Mouse (Mus musculus) hindbrain, embryonic 13.5 days (tissue): ENCODE results near the gene Kdm1b. TPM values are rescaled to one million over a fixed set of nuclear protein-coding genes. Genes with fewer than 3 reads are reported as not detected.

Experiments used
- ATAC-seq: fragments of 200-750 bp; cut with Nextera tagmentation; 2 replicates; pipeline ENCODE4 v1.8.0; 2017; ENCODE audit warnings: moderate TSS enrichment; ENCODE audit not compliant: low FRiP score
- H3K27ac ChIP-seq: fragments of 300-500 bp; sonication (generic); 2 replicates; pipeline ENCODE4 v1.5.1; 2015; ENCODE audit warnings: inconsistent platforms, mild to moderate bottlenecking, moderate library complexity
- H3K27me3 ChIP-seq: fragments of 300-500 bp; sonication (generic); 2 replicates; pipeline ENCODE4 v1.6.1; 2015; ENCODE audit warnings: mild to moderate bottlenecking, inconsistent platforms
- H3K36me3 ChIP-seq: fragments of 300-500 bp; sonication (generic); 2 replicates; pipeline ENCODE4 v1.6.1; 2015; ENCODE audit warnings: mild to moderate bottlenecking, inconsistent platforms
- H3K4me1 ChIP-seq: fragments of 300-500 bp; sonication (generic); replicated peaks from 2 replicates; pipeline ENCODE4 v1.6.1; 2015; ENCODE audit warnings: inconsistent platforms
- H3K4me2 ChIP-seq: fragments of 300-500 bp; sonication (generic); 2 replicates; pipeline ENCODE4 v1.6.1; 2015; ENCODE audit warnings: inconsistent platforms, mild to moderate bottlenecking, moderate library complexity
- H3K4me3 ChIP-seq: fragments of 300-500 bp; sonication (generic); 2 replicates; pipeline ENCODE4 v1.5.1; 2015; ENCODE audit warnings: mild to moderate bottlenecking, inconsistent platforms
- H3K9ac ChIP-seq: fragments of 300-500 bp; sonication (generic); 2 replicates; pipeline ENCODE4 v1.6.1; 2015; ENCODE audit warnings: mild to moderate bottlenecking, inconsistent platforms
- H3K9me3 ChIP-seq: fragments of 300-500 bp; sonication (generic); 2 replicates; pipeline ENCODE4 v1.6.1; 2016; ENCODE audit warnings: inconsistent platforms
- WGBS: fragments of 180-500 bp; shearing (Covaris S2); methylation state at CpG from one replicate; pipeline ENCODE4 v1.1.7; 2015; 5-methylcytosine and 5-hydroxymethylcytosine counted together
- polyA plus RNA-seq: library from polyadenylated mRNA; unstranded; fragments of >200 nt; fragmentation: Nextera tagmentation; extraction: Ambion mirVana; gene quantifications from 2 replicates; pipeline ENCODE4 v1.2.1, GENCODE M21; 2015

Kdm1b gene
- polyA plus RNA-seq, 1 experiment from 2014 or later: 20.3 TPM

DNA sequence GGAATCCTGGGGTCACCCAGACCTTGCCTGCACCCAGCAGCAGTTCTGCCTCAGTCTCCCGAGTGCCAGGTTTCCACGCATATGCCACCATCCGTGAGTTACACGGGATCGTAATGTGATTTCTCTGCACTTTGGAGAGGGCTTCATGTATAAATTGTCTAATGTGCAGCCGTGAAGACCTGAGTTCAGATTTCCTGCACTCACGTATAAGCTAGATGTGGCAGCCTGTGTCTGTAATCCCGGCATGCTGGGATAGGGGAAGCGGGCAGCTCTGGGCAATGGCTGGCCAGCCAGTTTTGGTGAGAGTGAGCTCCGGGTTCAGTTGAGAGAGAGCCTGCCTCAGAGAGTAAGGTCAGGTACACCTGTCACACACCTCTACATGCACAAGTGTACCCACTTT, 23.2 kb downstream of the Kdm1b start:
- H3K36me3 ChIP-seq: peaks cover 84% of the 10 kb centered on the region
- 97% methylated on average over 10 of the region's 10 CpGs for WGBS

DNA sequence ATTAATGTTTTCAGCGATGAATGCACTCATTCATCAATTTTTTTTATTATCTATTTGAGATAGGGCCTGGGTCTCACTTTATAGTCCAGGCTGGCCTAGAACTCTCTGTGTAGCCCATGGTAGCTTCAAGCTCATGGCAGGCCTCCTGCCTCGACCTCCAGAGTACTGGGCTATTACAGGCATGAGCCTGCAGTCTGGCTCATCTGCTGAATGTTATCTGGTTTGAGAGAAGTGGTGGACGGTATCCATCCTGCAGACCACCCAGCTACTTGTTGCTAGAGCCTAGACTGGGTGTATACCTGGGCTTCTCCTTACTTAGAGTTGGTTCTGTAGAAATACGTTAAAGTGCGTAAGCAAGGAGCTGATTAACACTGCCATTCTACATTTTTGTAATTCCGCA, 23.7 kb downstream of the Kdm1b start:
- WGBS: 94% methylated on average over 6 of the region's 6 CpGs
- no peak overlapping the region for H3K9ac ChIP-seq
- no peaks in the 10 kb centered on the region for H3K4me1 ChIP-seq
- H3K9me3 ChIP-seq: no peaks in the 10 kb centered on the region
- no peak overlapping the region for H3K27ac ChIP-seq
- peaks cover 89% of the 10 kb centered on the region for H3K36me3 ChIP-seq
- no peaks in the 10 kb centered on the region for H3K27me3 ChIP-seq
- no peak overlapping the region for H3K4me2 ChIP-seq
- ATAC-seq: no peak
- no peak overlapping the region for H3K4me3 ChIP-seq

More for the DNA sequence above, 23.2 kb downstream of the Kdm1b start:
- Histone ChIP-seq H3K4me1 (no peaks in the 10 kb centered on the region), H3K27ac (no peak overlapping the region), H3K4me3 (no peak overlapping the region), H3K9me3 (no peaks in the 10 kb centered on the region), H3K27me3 (no peaks in the 10 kb centered on the region), H3K4me2 (no peak overlapping the region), H3K9ac (no peak overlapping the region)
- no peak for ATAC-seq

DNA sequence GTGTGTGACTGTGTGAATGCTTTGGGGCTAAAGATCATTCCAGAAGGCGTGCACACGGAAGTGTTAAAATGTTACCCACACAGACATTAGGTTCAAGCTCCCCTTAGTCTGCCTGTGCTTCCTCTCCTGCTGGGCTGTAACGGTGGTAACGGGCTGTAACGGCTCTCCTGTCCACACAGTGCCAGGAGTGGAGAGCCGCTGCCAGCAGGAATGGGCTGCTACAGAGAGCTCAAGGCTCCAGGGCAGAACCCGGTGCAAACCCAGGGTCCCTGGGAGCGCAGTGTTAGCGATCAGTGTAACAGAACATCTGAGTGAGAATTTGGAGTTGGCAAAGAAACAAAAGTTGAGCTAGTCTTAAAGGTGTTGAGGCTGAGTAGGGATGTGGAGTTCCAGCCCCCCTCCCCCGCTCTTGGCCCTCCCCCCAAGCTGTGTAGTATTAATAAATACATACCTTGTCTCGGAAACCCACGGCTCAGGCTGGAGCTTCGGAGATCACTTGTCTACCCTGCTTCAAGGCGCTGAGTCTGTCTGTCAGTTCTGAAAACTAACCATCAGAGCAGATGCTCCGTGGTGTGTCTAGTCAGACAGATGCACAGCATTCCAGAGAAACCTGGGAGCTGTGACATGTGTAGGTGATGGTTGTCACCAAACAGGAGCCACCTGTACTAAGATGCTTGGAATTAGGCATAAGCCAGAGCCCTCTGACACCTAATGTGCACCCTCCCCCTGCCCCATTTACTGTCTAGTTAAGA, 27.2 kb downstream of the Kdm1b start:
- no peak overlapping the region for H3K9ac ChIP-seq
- ATAC-seq: no peak
- H3K4me3 ChIP-seq: no peak overlapping the region
- no peak overlapping the region for H3K27ac ChIP-seq
- 86% methylated on average over 15 of the region's 15 CpGs for WGBS
- H3K4me2 ChIP-seq: no peak overlapping the region
- H3K36me3 ChIP-seq: peaks cover 92% of the 10 kb centered on the region
- H3K4me1 ChIP-seq: no peaks in the 10 kb centered on the region
- H3K27me3 ChIP-seq: no peaks in the 10 kb centered on the region
- no peaks in the 10 kb centered on the region for H3K9me3 ChIP-seq

DNA sequence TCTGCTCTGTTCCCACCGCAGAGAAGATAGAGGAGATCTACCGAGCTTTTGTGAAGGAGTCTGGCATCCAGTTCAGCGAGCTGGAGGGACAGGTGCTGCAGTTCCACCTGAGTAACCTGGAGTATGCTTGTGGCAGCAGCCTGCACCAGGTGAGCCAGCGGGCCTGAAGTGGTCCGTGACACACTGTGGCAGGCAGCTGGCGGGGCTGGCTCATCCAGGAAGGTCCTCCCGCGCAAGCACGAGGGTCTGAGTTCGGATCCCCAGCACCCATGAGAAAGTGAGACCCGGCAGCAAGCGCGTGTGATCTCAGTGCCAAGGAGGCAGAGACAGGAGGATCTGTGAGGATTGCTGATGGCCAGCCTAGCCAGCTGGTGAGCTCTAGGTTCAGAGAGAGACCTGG, 28.6 kb downstream of the Kdm1b start:
- Histone ChIP-seq H3K4me3 (no peak overlapping the region), H3K9ac (no peak overlapping the region), H3K9me3 (no peaks in the 10 kb centered on the region), H3K36me3 (peaks cover 90% of the 10 kb centered on the region), H3K27me3 (no peaks in the 10 kb centered on the region), H3K4me2 (no peak overlapping the region), H3K27ac (no peak overlapping the region), H3K4me1 (no peaks in the 10 kb centered on the region)
- ATAC-seq: no peak
- WGBS: 94% methylated on average over 13 of the region's 13 CpGs

DNA sequence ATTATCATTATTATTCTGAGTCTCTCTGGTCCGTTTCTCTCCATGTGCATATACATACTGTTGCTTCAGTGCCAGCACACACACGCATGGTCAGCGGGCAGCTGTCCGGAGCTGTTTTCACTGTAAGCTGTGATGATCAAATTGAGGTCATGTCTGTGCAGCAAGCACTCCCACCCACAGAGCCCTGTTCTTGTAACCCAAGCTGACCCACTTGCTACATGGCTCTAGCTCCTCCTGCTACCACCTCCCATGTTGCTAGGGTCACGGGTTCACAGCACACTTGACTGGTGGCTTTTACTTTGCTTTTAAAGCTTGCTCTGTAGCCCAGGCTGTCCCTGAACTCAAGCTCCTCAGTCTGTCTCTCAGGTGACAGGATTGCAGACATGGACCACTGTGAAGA, 29.2 kb downstream of the Kdm1b start:
- Histone ChIP-seq H3K27me3 (no peaks in the 10 kb centered on the region), H3K27ac (no peak overlapping the region), H3K9me3 (no peaks in the 10 kb centered on the region), H3K36me3 (peaks cover 89% of the 10 kb centered on the region), H3K4me3 (no peak overlapping the region), H3K9ac (no peak overlapping the region), H3K4me2 (no peak overlapping the region), H3K4me1 (no peaks in the 10 kb centered on the region)
- 89% methylated on average over 5 of the region's 5 CpGs for WGBS
- no peak for ATAC-seq

DNA sequence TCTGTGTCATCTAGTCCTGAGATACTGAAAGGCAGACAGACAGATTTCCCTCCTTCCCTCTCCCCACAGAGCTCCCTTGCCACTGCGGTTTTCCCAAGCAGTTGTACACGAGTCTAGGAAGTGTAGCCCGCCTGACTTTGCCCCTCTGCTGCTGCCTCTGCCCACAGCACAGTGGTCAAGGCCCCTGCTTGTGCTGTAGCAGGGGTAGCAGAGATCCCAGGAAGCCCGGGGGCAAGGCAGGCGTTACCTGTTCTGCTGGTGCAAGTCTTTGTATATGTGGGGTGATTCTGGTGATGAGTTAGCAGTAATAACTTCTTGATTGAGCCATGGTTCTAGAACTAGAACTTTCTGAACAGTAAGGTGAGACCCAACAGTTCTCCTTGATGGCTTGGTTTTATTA, 32.9 kb downstream of the Kdm1b start:
- no peaks in the 10 kb centered on the region for H3K4me1 ChIP-seq
- H3K4me3 ChIP-seq: no peak overlapping the region
- WGBS: 93% methylated on average over 5 of the region's 5 CpGs
- peaks cover 95% of the 10 kb centered on the region for H3K36me3 ChIP-seq
- no peaks in the 10 kb centered on the region for H3K27me3 ChIP-seq
- no peak for ATAC-seq
- H3K9ac ChIP-seq: no peak overlapping the region
- H3K9me3 ChIP-seq: no peaks in the 10 kb centered on the region
- H3K4me2 ChIP-seq: no peak overlapping the region
- H3K27ac ChIP-seq: no peak overlapping the region

DNA sequence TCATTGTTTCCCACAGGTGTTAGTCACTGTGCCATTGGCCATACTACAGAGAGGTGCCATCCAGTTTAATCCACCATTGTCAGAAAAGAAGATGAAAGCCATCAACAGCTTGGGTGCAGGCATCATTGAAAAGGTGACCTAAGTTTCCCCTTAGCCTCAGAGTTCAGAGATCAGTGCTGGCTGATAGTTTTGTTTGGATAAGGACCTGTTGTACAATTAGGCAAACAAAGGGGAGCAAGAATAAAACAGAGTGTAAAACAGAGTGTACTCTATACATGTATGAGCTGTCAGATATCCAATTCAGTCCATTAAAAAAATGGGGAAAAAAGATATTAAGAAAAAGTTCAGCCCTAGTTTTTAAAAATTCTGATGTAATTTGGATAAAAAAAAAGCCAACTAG, 34.1 kb downstream of the Kdm1b start:
- H3K36me3 ChIP-seq: peaks cover 95% of the 10 kb centered on the region
- no peak overlapping the region for H3K4me3 ChIP-seq
- H3K9me3 ChIP-seq: no peaks in the 10 kb centered on the region
- no peak for ATAC-seq
- H3K4me1 ChIP-seq: no peaks in the 10 kb centered on the region
- no peak overlapping the region for H3K27ac ChIP-seq
- H3K4me2 ChIP-seq: no peak overlapping the region
- no peaks in the 10 kb centered on the region for H3K27me3 ChIP-seq
- no peak overlapping the region for H3K9ac ChIP-seq

DNA sequence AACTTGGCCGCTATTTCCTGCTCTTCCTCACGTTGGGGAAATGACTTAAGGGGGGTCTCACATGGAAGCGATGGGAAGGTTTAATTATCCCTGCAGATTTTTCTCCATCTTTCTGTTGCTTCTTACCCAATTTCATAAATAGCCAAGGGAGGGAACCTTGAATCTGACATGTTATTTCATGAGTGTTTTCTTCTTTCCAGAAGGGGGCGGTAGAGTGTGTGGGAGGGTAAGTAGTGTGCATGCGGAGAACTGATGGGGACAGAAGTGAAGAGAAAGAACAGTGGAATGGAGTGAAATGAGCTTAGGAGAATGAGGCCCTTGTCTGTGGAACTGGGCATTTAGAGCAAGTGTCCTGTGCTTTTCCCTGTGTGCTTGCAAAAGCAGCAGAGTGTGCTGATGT, 35.5 kb downstream of the Kdm1b start:
- H3K4me1 ChIP-seq: no peaks in the 10 kb centered on the region
- H3K9ac ChIP-seq: no peak overlapping the region
- peaks cover 87% of the 10 kb centered on the region for H3K36me3 ChIP-seq
- H3K4me2 ChIP-seq: no peak overlapping the region
- H3K27me3 ChIP-seq: no peaks in the 10 kb centered on the region
- H3K4me3 ChIP-seq: no peak overlapping the region
- no peaks in the 10 kb centered on the region for H3K9me3 ChIP-seq
- WGBS: 79% methylated on average over 5 of the region's 5 CpGs
- no peak overlapping the region for H3K27ac ChIP-seq
- no peak for ATAC-seq

DNA sequence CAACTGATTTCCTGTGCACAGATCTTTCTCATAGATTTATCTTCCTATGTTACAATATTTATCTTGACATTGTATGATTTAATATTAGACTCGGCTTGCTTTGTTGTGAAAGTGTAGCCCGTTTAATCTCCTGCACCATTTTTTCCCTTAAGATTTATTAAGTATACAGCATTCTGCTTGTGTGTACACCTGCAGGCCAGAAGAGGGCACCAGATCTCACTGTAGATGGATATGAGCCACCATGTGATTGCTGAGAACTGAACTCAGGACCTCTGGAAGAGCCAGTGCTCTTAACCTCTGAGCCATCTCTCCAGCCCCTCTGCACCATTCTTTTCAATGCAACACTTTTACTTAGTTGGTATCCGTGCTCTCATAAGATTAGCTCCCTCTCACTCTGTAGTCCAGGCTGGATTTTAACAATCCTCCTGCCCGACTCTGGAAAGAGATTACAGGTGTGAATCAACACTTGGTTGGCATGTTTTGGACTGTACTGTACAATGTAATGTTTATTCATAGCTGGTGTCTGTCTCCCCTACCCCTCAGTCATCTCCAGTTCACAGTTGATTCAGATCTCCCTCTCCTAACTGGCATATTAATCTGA, 37.7 kb downstream of the Kdm1b start:
- Histone ChIP-seq H3K9me3 (no peaks in the 10 kb centered on the region), H3K4me3 (no peak overlapping the region), H3K36me3 (peaks cover 74% of the 10 kb centered on the region), H3K27me3 (no peaks in the 10 kb centered on the region), H3K4me2 (no peak overlapping the region), H3K4me1 (no peaks in the 10 kb centered on the region), H3K9ac (no peak overlapping the region), H3K27ac (no peak overlapping the region)
- WGBS: 87% methylated on average over 4 of the region's 4 CpGs
- ATAC-seq: no peak

DNA sequence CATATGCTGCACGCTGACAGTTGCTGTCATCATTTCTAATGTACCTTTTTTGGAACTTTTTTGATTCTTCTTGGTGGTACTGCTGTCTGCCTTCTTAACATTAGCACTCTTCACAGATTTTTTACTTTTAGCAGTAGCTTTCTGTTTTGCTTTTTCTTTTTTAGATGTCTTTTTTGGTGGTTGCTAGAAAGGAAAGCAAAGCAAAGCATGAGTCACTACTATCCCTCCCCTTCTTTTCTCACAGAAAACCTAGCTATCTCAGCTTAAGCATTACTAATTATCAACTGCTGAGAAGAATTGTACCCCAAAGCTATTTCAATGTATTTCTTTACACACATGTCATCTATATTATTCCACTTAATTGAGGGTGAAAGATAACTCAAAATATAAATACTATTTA, 45.1 kb downstream of the Kdm1b start:
- H3K9ac ChIP-seq: no peak overlapping the region
- no peak overlapping the region for H3K27ac ChIP-seq
- no peaks in the 10 kb centered on the region for H3K4me1 ChIP-seq
- H3K4me2 ChIP-seq: no peak overlapping the region
- peaks cover 29% of the 10 kb centered on the region for H3K36me3 ChIP-seq
- ATAC-seq: no peak
- no peaks in the 10 kb centered on the region for H3K27me3 ChIP-seq
- no peaks in the 10 kb centered on the region for H3K9me3 ChIP-seq
- no peak overlapping the region for H3K4me3 ChIP-seq
- 98% methylated on average over 1 of the region's 1 CpGs for WGBS

DNA sequence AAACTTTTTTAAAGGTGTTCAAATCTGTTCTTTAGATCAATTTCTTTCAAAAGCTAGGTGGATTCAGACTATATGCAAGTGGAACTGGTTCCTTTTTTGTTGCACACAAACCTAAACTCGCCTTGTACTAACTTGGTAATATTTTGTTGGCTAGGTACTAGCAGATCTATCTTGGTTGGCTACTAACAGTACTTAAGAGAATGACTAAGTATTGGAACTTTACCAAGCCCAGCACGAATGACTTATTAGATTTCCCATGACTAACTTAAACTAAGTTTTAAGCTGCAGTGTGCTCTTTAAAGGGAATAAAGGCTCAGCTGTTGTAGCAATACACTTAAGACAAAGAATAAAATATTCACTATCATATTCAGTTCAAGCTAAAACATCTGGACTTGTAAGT, 46.0 kb downstream of the Kdm1b start:
- Histone ChIP-seq H3K9ac (no peak overlapping the region), H3K4me2 (no peak overlapping the region), H3K36me3 (peaks cover 36% of the 10 kb centered on the region), H3K4me1 (no peaks in the 10 kb centered on the region), H3K9me3 (no peaks in the 10 kb centered on the region), H3K27ac (no peak overlapping the region), H3K4me3 (no peak overlapping the region), H3K27me3 (no peaks in the 10 kb centered on the region)
- 96% methylated on average over 2 of the region's 2 CpGs for WGBS
- ATAC-seq: no peak

DNA sequence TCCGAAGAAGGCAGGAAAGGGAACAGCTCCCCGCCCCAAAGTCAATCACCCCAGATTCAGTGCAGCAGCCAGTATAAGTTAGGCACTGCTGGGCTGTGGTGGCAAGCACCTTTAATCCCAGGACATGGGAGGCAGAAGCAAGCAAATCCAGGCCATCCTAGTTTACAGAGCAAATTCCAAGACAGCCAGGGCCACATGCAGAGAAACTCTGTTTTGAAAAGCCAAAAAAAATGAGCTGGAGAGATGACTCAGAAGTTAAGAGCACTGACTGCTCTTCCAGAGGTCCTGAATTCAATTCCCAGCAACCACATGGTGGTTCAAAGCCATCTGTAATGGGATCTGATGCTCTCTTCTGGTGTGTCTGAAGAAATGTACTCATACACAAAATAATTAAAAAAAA, 50.5 kb downstream of the Kdm1b start:
- no peak for ATAC-seq
- Histone ChIP-seq H3K4me2 (no peak overlapping the region), H3K9me3 (no peaks in the 10 kb centered on the region), H3K4me3 (no peak overlapping the region), H3K27ac (no peak overlapping the region), H3K36me3 (peaks cover 43% of the 10 kb centered on the region), H3K27me3 (no peaks in the 10 kb centered on the region), H3K9ac (no peak overlapping the region), H3K4me1 (no peaks in the 10 kb centered on the region)
- WGBS: 95% methylated on average over 2 of the region's 2 CpGs

DNA sequence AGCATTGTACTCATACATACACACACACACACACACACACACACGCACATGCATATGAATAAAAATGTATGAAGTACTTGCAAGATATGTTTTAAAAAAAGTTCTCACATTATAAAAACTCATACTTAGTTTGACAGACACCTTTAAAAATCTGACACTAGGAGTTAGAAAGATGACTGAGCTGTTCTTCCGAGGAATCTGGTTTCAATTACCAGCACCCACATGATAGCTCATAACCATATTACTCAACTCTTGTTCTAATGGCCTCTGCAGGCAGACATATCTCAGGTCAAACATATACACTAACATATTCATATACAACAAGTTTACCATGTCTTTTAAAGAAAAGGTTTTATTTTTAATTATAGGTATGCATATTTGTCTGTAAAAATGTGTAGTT, 53.3 kb downstream of the Kdm1b start:
- Histone ChIP-seq H3K36me3 (peaks cover 40% of the 10 kb centered on the region), H3K27me3 (no peaks in the 10 kb centered on the region), H3K27ac (no peak overlapping the region), H3K4me3 (no peak overlapping the region), H3K9me3 (no peaks in the 10 kb centered on the region), H3K4me1 (no peaks in the 10 kb centered on the region), H3K9ac (no peak overlapping the region), H3K4me2 (no peak overlapping the region)
- 92% methylated on average over 2 of the region's 2 CpGs for WGBS
- ATAC-seq: no peak
